Mouse (Mus musculus) limb, embryonic 14.5 days (tissue): ENCODE data around the gene Wwc2. TPM values are rescaled to one million over a fixed set of nuclear protein-coding genes. Genes with fewer than 3 reads are reported as not detected.

Source experiments
- ATAC-seq: fragments of 200-750 bp; cut with Nextera tagmentation; 2 replicates; pipeline ENCODE4 v1.8.0; 2017; ENCODE audit warnings: low read depth, moderate number of reproducible peaks, moderate TSS enrichment; ENCODE audit not compliant: low FRiP score
- DNase-seq: peaks from one replicate; pipeline ENCODE4 v3.0.0-alpha.2; 2015; ENCODE audit warnings: low spot score
- H3K27ac ChIP-seq: fragments of 300-500 bp; sonication (generic); replicated peaks from 2 replicates; pipeline ENCODE4 v1.5.1; 2014; ENCODE audit warnings: low read depth, mild to moderate bottlenecking, low read length, moderate library complexity, mixed read lengths
- H3K27me3 ChIP-seq: fragments of 300-500 bp; sonication (generic); 2 replicates; pipeline ENCODE4 v1.6.1; 2014; ENCODE audit warnings: low read length, mixed read lengths; ENCODE audit not compliant: control insufficient read depth, insufficient read depth
- H3K36me3 ChIP-seq: fragments of 300-500 bp; sonication (generic); 2 replicates; pipeline ENCODE4 v1.6.1; 2014; ENCODE audit warnings: mild to moderate bottlenecking, low read length, moderate library complexity, mixed read lengths; ENCODE audit not compliant: control insufficient read depth, insufficient read depth
- H3K4me1 ChIP-seq: fragments of 300-500 bp; sonication (generic); 2 replicates; pipeline ENCODE4 v1.6.1; 2014; ENCODE audit warnings: antibody characterized with exemption, low read length, mixed read lengths; ENCODE audit not compliant: control insufficient read depth, insufficient read depth
- H3K4me2 ChIP-seq: fragments of 300-500 bp; sonication (generic); replicated peaks from 2 replicates; pipeline ENCODE4 v1.6.1; 2014; ENCODE audit warnings: low read depth, mild to moderate bottlenecking, low read length, moderate library complexity; ENCODE audit not compliant: severe bottlenecking
- H3K4me3 ChIP-seq: fragments of 300-500 bp; sonication (generic); replicated peaks from 2 replicates; pipeline ENCODE4 v1.5.1; 2014; ENCODE audit warnings: low read length
- H3K9ac ChIP-seq: fragments of 300-500 bp; sonication (generic); 2 replicates; pipeline ENCODE4 v1.6.1; 2014; ENCODE audit warnings: mild to moderate bottlenecking, low read depth, low read length, moderate library complexity; ENCODE audit not compliant: severe bottlenecking
- H3K9me3 ChIP-seq: fragments of 300-500 bp; sonication (generic); 2 replicates; pipeline ENCODE4 v1.6.1; 2016; ENCODE audit warnings: low read length; ENCODE audit not compliant: control insufficient read depth
- POLR2A ChIP-seq: fragments of 200-500 bp; IDR thresholded peaks from 2 replicates; pipeline ENCODE4 v1.8.0; 2012; ENCODE audit warnings: inconsistent platforms, mild to moderate bottlenecking, moderate library complexity, borderline replicate concordance; ENCODE audit not compliant: insufficient read depth, insufficient read length; ENCODE audit errors: extremely low read depth
- WGBS: fragments of 180-500 bp; shearing (Covaris S2); extraction: QIAGEN DNeasy Blood & Tissue Kit; methylation state at CpG from one replicate; pipeline ENCODE4 v1.1.7; 2014; 5-methylcytosine and 5-hydroxymethylcytosine counted together
- polyA plus RNA-seq, 2 experiments: library from polyadenylated mRNA; depleted of rRNA in 1 of 2; stranded (reverse) in 1 of 2; unstranded in 1 of 2; fragments of >200 nt; fragmentation: Nextera tagmentation in 1 of 2; extraction: Ambion mirVana in 1 of 2; gene quantifications; 2 replicates each; pipeline versions ENCODE4 v1.2.1 to v1.2.3; 2012 to 2014

Wwc2 gene
- polyA plus RNA-seq, 2 experiments, result 10.9 to 13.5 TPM

DNA sequence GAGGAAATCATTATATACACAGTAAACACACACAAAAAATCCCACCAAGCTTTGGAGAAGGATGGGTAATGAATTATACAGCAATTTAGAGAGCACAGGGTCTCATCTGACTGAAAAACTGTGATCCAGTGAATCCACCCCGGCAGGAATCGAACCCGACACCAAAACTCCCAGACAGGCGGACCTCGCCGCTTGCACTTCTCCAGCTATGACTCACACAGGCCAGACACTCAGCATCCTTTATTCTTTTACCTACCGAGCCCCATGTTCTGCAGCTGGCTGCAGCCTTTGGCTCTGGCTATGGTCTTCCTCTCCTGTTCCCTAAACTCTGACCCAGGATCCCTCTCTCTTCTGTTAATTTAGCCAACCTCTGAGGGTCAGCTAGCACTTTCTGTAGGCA is 85.5 kb downstream of the Wwc2 start:
- WGBS, result 91% methylated on average over 7 of the region's 7 CpGs
- no peaks in the 10 kb centered on the region for H3K27me3 ChIP-seq
- peaks cover 4% of the 10 kb centered on the region; the same call in 1 of the 2 replicates for H3K4me1 ChIP-seq
- peaks cover 7% of the 10 kb centered on the region for H3K9me3 ChIP-seq
- 0 out of 2 replicates have a peak, but pooled peaks cover 3% of the 10 kb centered on the region for H3K36me3 ChIP-seq
- DNase-seq (no peak), ATAC-seq (no peak)
- H3K27ac ChIP-seq, result no peak overlapping the region
- no peak for TF ChIP-seq POLR2A
- no peak overlapping the region for H3K4me2 ChIP-seq
- no peak overlapping the region for H3K9ac ChIP-seq
- H3K4me3 ChIP-seq, result no peak overlapping the region

DNA sequence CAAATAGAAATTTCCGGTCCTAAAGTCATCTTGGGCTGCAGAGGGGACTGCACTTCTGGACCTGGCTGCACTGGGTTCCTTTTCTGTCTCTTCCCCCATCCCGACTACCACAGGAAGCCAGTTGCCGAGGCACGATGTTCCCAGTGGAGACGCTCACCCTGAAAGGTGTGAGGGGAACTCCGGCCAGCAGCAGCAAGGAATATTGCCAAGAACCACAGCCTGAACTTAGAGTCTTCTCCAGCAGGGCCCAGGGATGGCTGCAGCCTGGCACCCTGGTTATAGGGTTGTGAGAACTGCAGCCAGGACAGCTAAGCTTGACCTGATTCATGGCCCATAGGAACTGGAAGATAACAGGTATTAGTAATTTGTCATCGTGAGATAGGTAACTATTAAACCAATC is 86.7 kb downstream of the Wwc2 start:
- H3K4me1 ChIP-seq, result peaks cover 4% of the 10 kb centered on the region; the same call in 1 of the 2 replicates
- no peaks in the 10 kb centered on the region for H3K9me3 ChIP-seq
- 0 out of 2 replicates have a peak, but pooled peaks cover 10% of the 10 kb centered on the region for H3K36me3 ChIP-seq
- TF ChIP-seq POLR2A, result no peak
- no peak for ATAC-seq
- no peaks in the 10 kb centered on the region for H3K27me3 ChIP-seq
- DNase-seq, result no peak
- H3K9ac ChIP-seq, result no peak overlapping the region
- WGBS, result 52% methylated on average over 7 of the region's 7 CpGs
- H3K4me3 ChIP-seq, result no peak overlapping the region
- no peak overlapping the region for H3K27ac ChIP-seq
- H3K4me2 ChIP-seq, result no peak overlapping the region

DNA sequence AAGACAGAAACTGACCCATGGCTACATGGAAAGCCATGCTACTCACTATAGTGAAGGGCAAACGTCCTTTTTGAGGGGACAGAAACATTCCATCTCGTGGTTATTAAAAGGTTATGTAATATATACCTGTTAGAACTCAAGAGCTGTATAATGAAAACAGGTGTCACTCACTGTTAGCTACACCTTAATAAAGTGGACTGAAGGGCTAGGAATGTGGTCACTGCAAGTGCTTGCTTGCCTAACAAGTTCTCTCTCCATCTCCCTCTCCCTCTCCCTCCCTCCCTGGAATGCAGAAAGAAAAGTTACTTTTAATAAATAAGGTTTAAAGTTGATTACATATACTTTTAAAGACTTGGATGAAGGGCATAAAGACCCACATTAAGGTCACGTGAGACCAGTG is 88.0 kb downstream of the Wwc2 start:
- H3K36me3 ChIP-seq, result peaks cover 19% of the 10 kb centered on the region; the same call in 1 of the 2 replicates
- no peak overlapping the region for H3K27ac ChIP-seq
- H3K4me1 ChIP-seq, result peaks cover 4% of the 10 kb centered on the region; the same call in 1 of the 2 replicates
- 80% methylated on average over 3 of the region's 3 CpGs for WGBS
- DNase-seq, result no peak
- H3K9ac ChIP-seq, result no peak overlapping the region
- no peak for TF ChIP-seq POLR2A
- H3K4me3 ChIP-seq, result no peak overlapping the region
- no peak overlapping the region for H3K4me2 ChIP-seq
- no peak for ATAC-seq
- no peaks in the 10 kb centered on the region for H3K27me3 ChIP-seq
- no peaks in the 10 kb centered on the region for H3K9me3 ChIP-seq

DNA sequence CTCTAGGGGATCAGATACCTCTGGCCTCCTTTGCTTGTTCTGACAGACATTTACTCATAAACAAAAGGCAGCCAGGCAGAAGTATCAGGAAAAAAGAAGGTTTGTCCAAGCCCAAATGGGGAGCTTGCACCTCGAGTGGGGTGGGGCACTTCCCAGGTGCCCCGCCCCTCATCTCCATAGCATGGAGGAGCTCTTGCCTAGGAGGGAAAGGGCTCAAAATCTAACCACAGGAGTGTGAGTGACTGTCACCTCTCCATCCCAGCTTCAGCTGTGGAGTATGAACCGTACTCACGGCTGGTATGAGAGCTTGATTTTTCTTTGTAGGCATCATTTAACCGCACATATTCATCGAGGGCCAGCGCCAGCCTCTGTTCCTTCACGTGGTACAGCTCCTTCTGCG is 90.4 kb downstream of the Wwc2 start:
- no peak for TF ChIP-seq POLR2A
- Histone ChIP-seq H3K36me3 (peaks cover 30% of the 10 kb centered on the region), H3K4me1 (peaks cover 4% of the 10 kb centered on the region; the same call in 1 of the 2 replicates), H3K27ac (no peak overlapping the region), H3K9ac (no peak overlapping the region), H3K4me3 (no peak overlapping the region), H3K4me2 (no peak overlapping the region), H3K9me3 (no peaks in the 10 kb centered on the region), H3K27me3 (no peaks in the 10 kb centered on the region)
- 93% methylated on average over 9 of the region's 9 CpGs for WGBS
- ATAC-seq (no peak), DNase-seq (no peak)

DNA sequence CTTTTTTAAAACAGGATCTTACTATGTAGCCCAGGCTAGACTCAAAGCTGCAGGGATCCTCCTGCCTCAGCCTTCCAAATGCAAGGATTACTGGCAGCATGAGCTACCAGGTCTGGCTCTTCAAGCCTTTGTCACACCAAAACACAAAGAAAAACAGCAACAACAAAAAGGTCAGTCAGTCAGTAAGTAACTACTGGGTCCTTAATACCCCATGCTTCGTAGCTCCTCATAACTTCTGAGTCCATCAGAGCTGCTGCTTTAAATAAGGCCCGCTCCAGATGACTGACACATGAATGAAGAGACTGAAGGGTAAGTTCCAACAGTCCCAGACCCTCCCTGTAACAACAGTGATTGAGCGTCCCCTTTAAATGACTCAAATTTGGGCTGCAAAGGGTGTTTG is 90.8 kb downstream of the Wwc2 start:
- Histone ChIP-seq H3K4me1 (peaks cover 4% of the 10 kb centered on the region; the same call in 1 of the 2 replicates), H3K36me3 (peaks cover 33% of the 10 kb centered on the region), H3K4me2 (no peak overlapping the region), H3K9ac (no peak overlapping the region), H3K4me3 (no peak overlapping the region), H3K9me3 (no peaks in the 10 kb centered on the region), H3K27ac (no peak overlapping the region), H3K27me3 (no peaks in the 10 kb centered on the region)
- WGBS, result 92% methylated on average over 3 of the region's 3 CpGs
- DNase-seq, result no peak
- ATAC-seq, result no peak
- no peak for TF ChIP-seq POLR2A

DNA sequence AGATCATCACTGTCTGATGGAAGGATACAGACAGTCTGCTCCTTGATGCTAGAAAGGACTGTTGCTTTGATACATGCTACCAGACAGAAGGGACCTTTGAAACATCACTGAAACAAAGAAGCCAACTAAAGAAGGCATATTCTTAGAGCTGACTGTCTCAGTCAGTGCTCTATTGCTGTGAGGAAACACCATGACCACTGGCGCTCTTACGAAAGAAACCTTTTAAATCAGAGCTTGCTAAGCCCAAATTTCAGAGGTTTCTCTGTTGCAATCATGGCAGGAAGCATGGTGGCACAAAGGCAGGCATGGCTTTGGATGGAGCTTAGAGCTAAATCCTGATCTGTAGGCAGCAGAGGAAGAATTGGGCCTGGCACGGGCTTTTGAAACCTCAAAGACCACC is 98.3 kb downstream of the Wwc2 start:
- Histone ChIP-seq H3K4me2 (no peak overlapping the region), H3K27me3 (no peaks in the 10 kb centered on the region), H3K27ac (no peak overlapping the region), H3K9ac (no peak overlapping the region), H3K4me1 (peaks cover 12% of the 10 kb centered on the region), H3K9me3 (no peaks in the 10 kb centered on the region), H3K36me3 (peaks cover 20% of the 10 kb centered on the region), H3K4me3 (no peak overlapping the region)
- TF ChIP-seq POLR2A, result no peak
- DNase-seq (no peak), ATAC-seq (no peak)
- WGBS, result 97% methylated on average over 3 of the region's 3 CpGs
